In genomic region chr1:160045971-160046370, GRCm38 (mm10) we compare ENCODE assay signal across 13 mouse cellular contexts. TPM values are rescaled to one million over a fixed set of nuclear protein-coding genes. Genes with fewer than 3 reads are reported as not detected.
DNase-seq lines count a peak whose midpoint lies in the region; ATAC-seq lines count a peak whose summit lies in the region.
"Had no signal": no experiment of that assay in that cellular context is flagged by ENCODE, and none has a peak within 500 bp of the region (broad histone marks: within the 10 kb centered on the region; RNA-seq: fewer than 3 reads in every experiment).

No protein-coding gene starts in this region.

- H3K9ac ChIP-seq in kidney, embryonic 16.5 days (replicated peaks; ENCODE audit: low read length) = no peak overlapping the region
- H3K9ac ChIP-seq in liver, embryonic 13.5 days = peak overlapping the region; percentile 84
- H3K9ac ChIP-seq in forebrain, embryonic 16.5 days (replicated peaks; ENCODE audit: low read depth, low read length) = no peak overlapping the region
- H3K9ac ChIP-seq: hindbrain, embryonic 15.5 days; midbrain, embryonic 12.5 days had no signal

- 84% methylated on average over 5 of the region's 5 CpGs for WGBS in kidney, embryonic 16.5 days
- WGBS in liver, embryonic 13.5 days (ENCODE audit: insufficient replicate concordance) = 62% methylated on average over 5 of the region's 5 CpGs
- 76% methylated on average over 5 of the region's 5 CpGs for WGBS in forebrain, embryonic 16.5 days

- H3K27me3 ChIP-seq in erythroblast, embryonic 14.5 days (ENCODE audit: control insufficient read depth) = peaks cover 9% of the 10 kb centered on the region
- H3K27me3 ChIP-seq in kidney, embryonic 16.5 days (ENCODE audit: insufficient read depth, low read length) = no peaks in the 10 kb centered on the region
- H3K27me3 ChIP-seq in liver, embryonic 13.5 days = 0 out of 2 replicates have a peak, but pooled peaks cover 7% of the 10 kb centered on the region
- H3K27me3 ChIP-seq in forebrain, embryonic 16.5 days (replicated peaks; ENCODE audit: control insufficient read depth, insufficient read depth, low read length) = no peaks in the 10 kb centered on the region
- H3K27me3 ChIP-seq: hindbrain, embryonic 15.5 days had no signal

- H3K4me2 ChIP-seq in kidney, embryonic 16.5 days (replicated peaks; ENCODE audit: low read depth, low read length) = peak overlapping the region; percentile 78
- H3K4me2 ChIP-seq in liver, embryonic 13.5 days = peak overlapping the region; percentile 73
- H3K4me2 ChIP-seq in forebrain, embryonic 16.5 days (ENCODE audit: low read length) = no peak overlapping the region
- H3K4me2 ChIP-seq: hindbrain, embryonic 15.5 days; midbrain, embryonic 12.5 days had no signal

- no peak for ATAC-seq in erythroblast, adult 5-6 weeks (replicated peaks; ENCODE audit: low FRiP score, poor library complexity, severe bottlenecking)
- no peak for ATAC-seq in kidney, embryonic 16.5 days (ENCODE audit: low FRiP score, low TSS enrichment)
- ATAC-seq in liver, embryonic 13.5 days (ENCODE audit: low read depth) = no peak
- ATAC-seq in forebrain, embryonic 16.5 days = no peak

- H3K9me3 ChIP-seq in erythroblast, embryonic 14.5 days (ENCODE audit: control insufficient read depth, low read length) = no peaks in the 10 kb centered on the region
- no peaks in the 10 kb centered on the region for H3K9me3 ChIP-seq in kidney, embryonic 16.5 days (ENCODE audit: low read length)
- H3K9me3 ChIP-seq in liver, embryonic 13.5 days (replicated peaks) = no peaks in the 10 kb centered on the region
- no peaks in the 10 kb centered on the region for H3K9me3 ChIP-seq in forebrain, embryonic 16.5 days (ENCODE audit: control insufficient read depth, low read length)
- H3K9me3 ChIP-seq: hindbrain, embryonic 15.5 days; midbrain, embryonic 12.5 days had no signal

- no peak overlapping the region for H3K27ac ChIP-seq in kidney, embryonic 16.5 days (ENCODE audit: low read length)
- H3K27ac ChIP-seq in liver, embryonic 13.5 days = peak overlapping the region; percentile 11; the same call in 1 of the 2 replicates
- no peak overlapping the region for H3K27ac ChIP-seq in forebrain, embryonic 16.5 days (ENCODE audit: low read length)
- H3K27ac ChIP-seq: hindbrain, embryonic 15.5 days; left cerebral cortex, adult 2 months; midbrain, embryonic 12.5 days had no signal

- DNase-seq in kidney, postnatal 36 days = no peak
- peak; percentile 75 for DNase-seq in CD4-positive helper T cell, adult 2 months (ENCODE audit: low read depth, low spot score)
- DNase-seq in liver, embryonic 13.5 days = no peak
- DNase-seq in yolk sac, embryonic 10.5 days (ENCODE audit: low spot score) = no peak
- DNase-seq: kidney, postnatal 14 days had no signal

- peak overlapping the region; percentile 97 for H3K4me3 ChIP-seq in erythroblast, embryonic 14.5 days (replicated peaks)
- H3K4me3 ChIP-seq in kidney, embryonic 16.5 days (ENCODE audit: low read length) = peak overlapping the region; percentile 5; the same call in 1 of the 2 replicates
- peak overlapping the region; percentile 78 for H3K4me3 ChIP-seq in liver, embryonic 13.5 days (replicated peaks)
- H3K4me3 ChIP-seq in forebrain, embryonic 16.5 days (replicated peaks; ENCODE audit: low read length) = no peak overlapping the region
- H3K4me3 ChIP-seq: hindbrain, embryonic 15.5 days; left cerebral cortex, adult 2 months; midbrain, embryonic 12.5 days had no signal

- peaks cover 51% of the 10 kb centered on the region for H3K36me3 ChIP-seq in erythroblast, embryonic 14.5 days (ENCODE audit: control insufficient read depth)
- no peaks in the 10 kb centered on the region for H3K36me3 ChIP-seq in kidney, embryonic 16.5 days (ENCODE audit: insufficient read depth, low read length)
- peaks cover 4% of the 10 kb centered on the region; the same call in 1 of the 2 replicates for H3K36me3 ChIP-seq in liver, embryonic 13.5 days
- H3K36me3 ChIP-seq in forebrain, embryonic 16.5 days (ENCODE audit: control insufficient read depth, insufficient read depth) = no peaks in the 10 kb centered on the region
- H3K36me3 ChIP-seq: hindbrain, embryonic 15.5 days; midbrain, embryonic 12.5 days had no signal

- H3K4me1 ChIP-seq in erythroblast, embryonic 14.5 days (ENCODE audit: control insufficient read depth) = peaks cover 87% of the 10 kb centered on the region
- peaks cover 9% of the 10 kb centered on the region; the same call in 1 of the 2 replicates for H3K4me1 ChIP-seq in kidney, embryonic 16.5 days (ENCODE audit: insufficient read depth, low read length)
- H3K4me1 ChIP-seq in liver, embryonic 13.5 days (replicated peaks) = peaks cover 77% of the 10 kb centered on the region
- peaks cover 7% of the 10 kb centered on the region for H3K4me1 ChIP-seq in forebrain, embryonic 16.5 days (replicated peaks; ENCODE audit: control insufficient read depth, insufficient read depth, low read length)

RNA-seq across cellular contexts. Expression of gene 4930523C07Rik, which starts 1.8 kb away (rescaled TPM):
- polyA plus RNA-seq in erythroblast, embryonic 14.5 days (2012) = 3.7 and 4.4 TPM in 2 replicates
- 11.7 and 14.2 TPM in 2 replicates for total RNA-seq in erythroblast, adult 5-6 weeks (2015; ENCODE audit: low replicate concordance)
- 30.2 and 31.4 TPM in 2 replicates for total RNA-seq in erythroblast, adult 5-6 weeks (2017; ENCODE audit: low replicate concordance)
- polyA plus RNA-seq in kidney, embryonic 16.5 days (2015; fragmentation: Nextera tagmentation; extraction: Ambion mirVana) = 22.5 and 23.2 TPM in 2 replicates
- 29.8 and 30.3 TPM in 2 replicates for polyA plus RNA-seq in liver, embryonic 13.5 days (2015; fragmentation: Nextera tagmentation; extraction: Ambion mirVana)
- polyA plus RNA-seq in forebrain, embryonic 16.5 days (2015; fragmentation: Nextera tagmentation; extraction: Ambion mirVana) = 2.1 and 2.5 TPM in 2 replicates
- total RNA-seq: MEL had no signal
